7 mouse cellular contexts compared by ENCODE assay signal in the genomic region with DNA sequence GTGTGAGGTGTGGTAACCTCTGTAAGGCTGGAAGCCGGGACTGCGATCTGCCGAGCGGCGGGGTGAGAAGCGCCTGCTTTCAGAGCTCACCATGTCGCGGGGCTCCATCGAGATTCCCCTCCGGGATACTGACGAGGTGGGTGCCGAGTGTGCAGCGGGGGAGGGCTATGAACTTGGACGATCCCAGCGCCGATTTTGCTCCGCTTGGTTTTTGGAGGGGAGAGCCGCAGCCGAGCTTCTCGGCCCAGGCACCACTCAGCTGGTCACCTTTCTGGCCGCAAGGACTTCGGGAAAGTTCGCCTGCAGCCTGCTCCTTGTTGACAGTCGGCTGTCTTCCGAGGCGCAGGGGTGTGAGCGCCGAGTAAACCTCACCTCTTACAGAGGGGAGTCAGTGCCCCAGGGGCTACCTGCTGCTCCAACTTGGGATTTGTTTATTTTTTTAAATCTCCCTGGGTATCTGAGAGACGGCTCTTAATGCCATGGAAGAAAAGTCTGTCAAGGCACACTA. TPM values are rescaled to one million over a fixed set of nuclear protein-coding genes. Genes with fewer than 3 reads are reported as not detected.
DNase-seq lines count a peak whose midpoint lies in the region; ATAC-seq and TF ChIP-seq lines count a peak whose summit lies in the region.

No protein-coding gene starts in this region.

- no peak for DNase-seq in lung, postnatal 10 days
- DNase-seq in B cell, adult 2 months = no peak
- no peak for DNase-seq in ovary, postnatal 36 days (ENCODE audit: low spot score)

- WGBS in lung, embryonic 15.5 days = under 1% methylated on average over 29 of the region's 29 CpGs
- WGBS in limb, embryonic 13.5 days = under 1% methylated on average over 29 of the region's 29 CpGs

- H3K36me3 ChIP-seq in lung, embryonic 15.5 days = peaks cover 14% of the 10 kb centered on the region
- peaks cover 39% of the 10 kb centered on the region for H3K36me3 ChIP-seq in erythroblast, embryonic 14.5 days (ENCODE audit: control insufficient read depth)
- peaks cover 28% of the 10 kb centered on the region for H3K36me3 ChIP-seq in limb, embryonic 13.5 days
- peaks cover 24% of the 10 kb centered on the region for H3K36me3 ChIP-seq in myocyte (ENCODE audit: control insufficient read depth, insufficient read depth)

- peaks cover 15% of the 10 kb centered on the region for H3K4me1 ChIP-seq in lung, embryonic 15.5 days
- H3K4me1 ChIP-seq in erythroblast, embryonic 14.5 days (ENCODE audit: control insufficient read depth) = peaks cover 35% of the 10 kb centered on the region
- H3K4me1 ChIP-seq in limb, embryonic 13.5 days = peaks cover 15% of the 10 kb centered on the region

- H3K9ac ChIP-seq in lung, embryonic 15.5 days = peak overlapping the region; percentile 60
- H3K9ac ChIP-seq in limb, embryonic 13.5 days = peak overlapping the region; percentile 79

- peak overlapping the region; percentile 69 for H3K4me2 ChIP-seq in lung, embryonic 15.5 days
- peak overlapping the region; percentile 84 for H3K4me2 ChIP-seq in limb, embryonic 13.5 days (replicated peaks)
- H3K4me2 ChIP-seq in myocyte (ENCODE audit: low read depth) = peak overlapping the region; percentile 94

- H3K27me3 ChIP-seq in lung, embryonic 15.5 days = no peaks in the 10 kb centered on the region
- no peaks in the 10 kb centered on the region for H3K27me3 ChIP-seq in erythroblast, embryonic 14.5 days (ENCODE audit: control insufficient read depth)
- no peaks in the 10 kb centered on the region for H3K27me3 ChIP-seq in limb, embryonic 13.5 days
- H3K27me3 ChIP-seq in myocyte (ENCODE audit: control insufficient read depth, insufficient read depth, insufficient read length) = no peaks in the 10 kb centered on the region

- peak overlapping the region; percentile 29 for H3ac ChIP-seq in myocyte (ENCODE audit: control insufficient read depth, insufficient read length)

- H3K4me3 ChIP-seq in lung, embryonic 15.5 days = peak overlapping the region; percentile 83
- peak overlapping the region; percentile 74 for H3K4me3 ChIP-seq in erythroblast, embryonic 14.5 days (replicated peaks)
- H3K4me3 ChIP-seq in limb, embryonic 13.5 days = peak overlapping the region; percentile 75
- peak overlapping the region; percentile 98 for H3K4me3 ChIP-seq in myocyte

- peaks cover 21% of the 10 kb centered on the region for H3K79me2 ChIP-seq in myocyte (ENCODE audit: control insufficient read depth, insufficient read depth)

- ATAC-seq in lung, embryonic 15.5 days (ENCODE audit: borderline replicate concordance, extremely low read depth, low FRiP score, low TSS enrichment) = no peak
- peak; percentile 57 for ATAC-seq in limb, embryonic 13.5 days (ENCODE audit: low FRiP score, low read depth)

- peak overlapping the region; percentile 92 for H3K27ac ChIP-seq in lung, embryonic 15.5 days
- H3K27ac ChIP-seq in limb, embryonic 13.5 days = peak overlapping the region; percentile 85

- no peaks in the 10 kb centered on the region for H3K9me3 ChIP-seq in lung, embryonic 15.5 days
- H3K9me3 ChIP-seq in erythroblast, embryonic 14.5 days (ENCODE audit: control insufficient read depth, low read length) = no peaks in the 10 kb centered on the region
- no peaks in the 10 kb centered on the region for H3K9me3 ChIP-seq in limb, embryonic 13.5 days

- TF ChIP-seq POLR2A in myocyte (IDR thresholded peaks at IDR 0.05; ENCODE audit: insufficient read length, low read depth) = no peak

TF ChIP-seq in myocyte, 11 proteins besides CTCF, POLR2A, EP300 and RAD21:
- TF ChIP-seq POLR2AphosphoS2 (IDR thresholded peaks at IDR 0.05; ENCODE audit: insufficient read length, low read depth) (no peak), USF1 (IDR thresholded peaks at IDR 0.05; ENCODE audit: low read depth) (no peak), E2F4 (IDR thresholded peaks at IDR 0.05; ENCODE audit: insufficient read depth) (no peak), TCF3 (IDR thresholded peaks at IDR 0.05; ENCODE audit: insufficient read length, low read depth) (no peak), TCF12 (IDR thresholded peaks at IDR 0.05; ENCODE audit: insufficient read depth, poor library complexity, severe bottlenecking) (no peak)

RNA-seq across cellular contexts. Expression of gene Ctr9, which starts 0.3 kb away (rescaled TPM):
- 56.3 and 66.7 TPM in 2 replicates for polyA plus RNA-seq in lung, embryonic 15.5 days (2015; fragmentation: Nextera tagmentation; extraction: Ambion mirVana)
- 0.73 and 0.95 TPM in 2 replicates for polyA plus RNA-seq in erythroblast, embryonic 14.5 days (2012)
- 82.1 and 90.8 TPM in 2 replicates for polyA plus RNA-seq in limb, embryonic 13.5 days (2015; fragmentation: Nextera tagmentation; extraction: Ambion mirVana)
- polyA plus RNA-seq in myocyte (2012; fragmentation: generic; extraction: Trizol) = 16.5 TPM

RNA-seq across cellular contexts. Expression of gene Mrvi1, which starts 46.8 kb away (rescaled TPM):
- 9.1 and 10.0 TPM in 2 replicates for polyA plus RNA-seq in lung, embryonic 15.5 days (2015; fragmentation: Nextera tagmentation; extraction: Ambion mirVana)
- polyA plus RNA-seq in erythroblast, embryonic 14.5 days (2012) = 0.02 and 0.12 TPM in 2 replicates
- 0.86 and 1.6 TPM in 2 replicates for polyA plus RNA-seq in limb, embryonic 13.5 days (2015; fragmentation: Nextera tagmentation; extraction: Ambion mirVana)
- polyA plus RNA-seq in myocyte (2012; fragmentation: generic; extraction: Trizol) = 1.2 TPM

RNA-seq across cellular contexts. Expression of gene Eif4g2, which starts 53.7 kb away (rescaled TPM):
- polyA plus RNA-seq in lung, embryonic 15.5 days (2015; fragmentation: Nextera tagmentation; extraction: Ambion mirVana) = 735 and 742 TPM in 2 replicates
- polyA plus RNA-seq in erythroblast, embryonic 14.5 days (2012) = 36.1 and 50.3 TPM in 2 replicates
- 823 and 917 TPM in 2 replicates for polyA plus RNA-seq in limb, embryonic 13.5 days (2015; fragmentation: Nextera tagmentation; extraction: Ambion mirVana)
- 408 TPM for polyA plus RNA-seq in myocyte (2012; fragmentation: generic; extraction: Trizol)
